Mouse (Mus musculus): ENCODE measurements around the gene Chn1.

The Chn1 gene

DNA sequence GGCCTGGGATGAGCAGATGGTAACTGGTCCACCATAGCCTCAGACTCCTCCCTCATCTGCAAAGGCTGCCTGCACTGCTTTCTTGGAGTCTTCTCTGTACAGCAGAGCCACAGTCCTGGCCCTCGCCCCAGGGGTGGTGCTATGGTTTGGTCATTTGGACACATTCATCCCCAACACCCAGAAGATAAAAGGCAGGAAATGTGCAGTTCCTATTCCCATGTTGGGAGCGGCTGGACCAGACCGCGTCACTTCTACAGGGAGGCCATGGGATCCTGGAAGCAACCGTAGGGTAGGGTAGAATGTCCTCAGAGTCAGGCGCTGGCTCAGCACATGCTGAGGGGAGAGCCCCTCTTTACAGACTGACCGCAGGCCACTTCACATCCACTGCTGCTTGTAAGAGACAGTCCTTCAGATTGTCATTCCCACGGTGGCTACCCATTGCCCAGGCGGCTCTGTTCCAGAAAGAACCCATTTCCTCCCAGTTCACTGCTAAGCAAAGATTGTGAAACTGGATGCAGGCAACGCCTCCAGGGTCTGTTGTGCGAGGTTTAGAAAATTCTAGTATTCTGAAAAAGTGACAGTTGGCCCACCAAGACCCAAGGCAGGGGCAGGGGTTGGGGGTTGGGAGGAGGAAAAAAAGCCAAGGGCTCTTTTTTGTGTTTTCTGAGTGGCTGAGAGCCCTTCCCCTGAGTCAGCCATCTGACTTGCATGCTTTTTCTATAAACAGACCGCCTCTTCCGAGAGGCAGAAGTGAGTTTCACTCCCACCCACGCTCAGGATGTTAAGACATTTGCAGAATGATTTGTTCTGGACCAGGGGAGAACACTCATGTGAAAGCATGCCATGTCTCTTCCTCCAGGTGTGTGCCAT, 182.7 kb downstream of the Chn1 start:
- peak; percentile 40 to 66 for DNase-seq (ENCODE audit: low spot score in 2 of 2)

- DNase-seq (ENCODE audit: low spot score in 2 of 2): no peak
These were observed 183.9 kb downstream of the Chn1 start for GRCm38 (mm10) chr2:73591246-73591645.

GRCm38 (mm10) chr2:73590106-73590505, 185.0 kb downstream of the Chn1 start:
- no peak for DNase-seq (ENCODE audit: low spot score in 2 of 2)

DNA sequence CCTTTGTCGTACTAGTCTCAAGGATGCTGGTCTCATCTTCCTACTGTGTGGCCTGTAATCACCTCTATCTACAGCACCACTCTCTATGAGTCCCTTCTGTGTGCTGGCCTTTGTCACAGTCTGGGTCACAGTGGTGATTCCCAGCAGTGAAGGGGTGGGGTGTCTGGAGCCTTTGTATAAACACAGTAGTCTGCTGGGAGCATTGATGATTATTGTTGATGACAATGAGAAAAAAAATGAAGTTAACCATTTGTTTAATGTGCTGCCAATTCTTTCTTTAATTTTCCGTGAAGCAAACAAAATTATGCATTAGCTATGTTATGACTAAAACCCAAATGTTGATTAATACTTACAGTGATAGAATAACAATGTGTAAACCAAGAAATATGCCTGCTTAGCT, 186.2 kb downstream of the Chn1 start:
- DNase-seq (ENCODE audit: low spot score in 2 of 2): no peak

- no peak for DNase-seq (ENCODE audit: low spot score in 2 of 2)
These were observed 188.0 kb downstream of the Chn1 start for GRCm38 (mm10) chr2:73587109-73587506.

- DNase-seq (ENCODE audit: low spot score in 2 of 2): no peak
These were observed 188.6 kb downstream of the Chn1 start for GRCm38 (mm10) chr2:73586392-73587108.

- no peak for DNase-seq (ENCODE audit: low spot score in 2 of 2)
These were observed 189.8 kb downstream of the Chn1 start for GRCm38 (mm10) chr2:73585347-73585831.

- DNase-seq (ENCODE audit: low spot score in 2 of 2): peak in 1 of 2 experiments; percentile 74
These were observed 190.3 kb downstream of the Chn1 start for GRCm38 (mm10) chr2:73584645-73585346.

- DNase-seq (ENCODE audit: low spot score in 2 of 2): no peak
These were observed 194.4 kb downstream of the Chn1 start for GRCm38 (mm10) chr2:73580720-73581119.

DNA sequence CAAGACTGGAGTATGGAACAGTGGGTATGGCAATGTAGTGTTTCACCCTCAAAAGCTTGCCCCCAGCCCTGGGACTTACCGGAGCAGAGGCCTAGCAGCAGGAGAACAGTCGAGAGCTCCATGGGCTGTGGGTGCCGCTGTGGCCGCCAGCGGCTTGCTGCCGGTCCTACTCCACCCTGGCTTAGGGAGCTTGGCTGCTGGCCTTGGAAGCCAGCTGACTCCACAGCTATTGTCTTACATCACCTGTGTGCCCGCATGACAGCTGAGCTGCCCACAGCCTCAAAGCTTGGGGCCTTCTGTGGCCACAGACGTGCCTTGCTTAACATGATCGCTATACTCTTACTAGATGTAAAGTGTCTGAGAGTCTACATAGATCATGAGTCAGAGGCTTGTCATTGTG, 195.0 kb downstream of the Chn1 start, which contains the start of gene Chrna1:
TSS of gene Chrna1 (minus strand) at position 173 of the 400 bp plus-strand sequence.
- DNase-seq (ENCODE audit: low spot score in 2 of 2): no peak

- no peak for DNase-seq (ENCODE audit: low spot score in 2 of 2)
These were observed 196.0 kb downstream of the Chn1 start for GRCm38 (mm10) chr2:73579168-73579567.

DNA sequence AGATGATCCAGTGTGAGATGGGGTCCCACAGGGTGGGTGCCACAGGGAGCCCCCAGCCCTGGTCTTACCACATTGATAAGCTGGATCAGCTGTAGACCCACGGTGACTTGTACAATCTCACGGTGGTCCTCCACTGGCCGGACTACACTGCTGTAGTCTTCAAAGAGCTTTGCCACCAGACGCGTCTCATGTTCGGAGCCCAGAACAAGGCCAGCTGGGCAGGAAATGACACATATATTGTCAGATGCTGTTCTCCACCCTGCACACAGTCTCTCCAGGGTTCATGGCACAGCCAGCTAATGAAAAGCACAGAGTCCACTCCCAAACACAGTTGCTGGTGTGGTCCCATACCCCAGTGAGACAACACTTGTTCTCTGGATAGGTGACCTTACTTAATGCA, 200.7 kb downstream of the Chn1 start:
- no peak for DNase-seq (ENCODE audit: low spot score in 2 of 2)

GRCm38 (mm10) chr2:73573556-73573955, 201.6 kb downstream of the Chn1 start:
- no peak for DNase-seq (ENCODE audit: low spot score in 2 of 2)

GRCm38 (mm10) chr2:73572539-73573372, 202.4 kb downstream of the Chn1 start:
- peak; percentile 83 to 87 for DNase-seq (ENCODE audit: low spot score in 2 of 2)

DNA sequence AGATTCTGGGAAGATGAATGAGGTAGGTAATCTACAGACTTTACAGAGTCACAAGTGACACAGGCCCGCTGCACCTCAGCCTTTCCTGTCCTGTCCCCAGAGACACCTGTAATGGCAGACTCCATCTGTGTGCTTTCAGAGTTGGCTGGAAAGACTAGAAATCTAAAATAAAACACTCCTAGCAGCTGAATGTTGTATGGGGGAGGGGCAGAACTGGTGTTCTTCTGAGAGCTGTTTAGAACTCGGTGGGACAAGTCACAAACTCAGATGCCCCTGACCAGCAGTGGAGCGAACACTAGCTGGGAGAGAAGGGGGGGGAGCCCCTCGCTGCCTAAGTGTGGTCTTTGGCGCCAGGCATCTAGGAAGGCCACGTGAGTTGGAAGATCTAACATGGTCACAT, 203.2 kb downstream of the Chn1 start:
- no peak for DNase-seq (ENCODE audit: low spot score in 2 of 2)

- no peak for DNase-seq (ENCODE audit: low spot score in 2 of 2)
These were observed 203.8 kb downstream of the Chn1 start for GRCm38 (mm10) chr2:73571304-73571703.

- DNase-seq (ENCODE audit: low spot score in 2 of 2): peak in 1 of 2 experiments; percentile 57
These were observed 208.0 kb downstream of the Chn1 start for GRCm38 (mm10) chr2:73566989-73567605.

- no peak for DNase-seq (ENCODE audit: low spot score in 2 of 2)
These were observed 209.0 kb downstream of the Chn1 start for GRCm38 (mm10) chr2:73566162-73566561.

GRCm38 (mm10) chr2:73563690-73564089, 211.5 kb downstream of the Chn1 start:
- DNase-seq (ENCODE audit: low spot score in 2 of 2): no peak

GRCm38 (mm10) chr2:73562656-73563055, 212.5 kb downstream of the Chn1 start:
- DNase-seq (ENCODE audit: low spot score in 2 of 2): no peak

- no peak for DNase-seq (ENCODE audit: low spot score in 2 of 2)
These were observed 213.5 kb downstream of the Chn1 start for GRCm38 (mm10) chr2:73561665-73562063.
